Mouse (Mus musculus) heart, postnatal 14 days (tissue): Measurements from ENCODE around the gene Git1. TPM values are rescaled to one million over a fixed set of nuclear protein-coding genes. Genes with fewer than 3 reads are reported as not detected.
A peak's percentile ranks its signal among the peaks of the same experiment; 100 is the strongest.

Experiments used
- DNase-seq, 2 experiments: peaks; one replicate each; pipeline ENCODE4 v3.0.0; 2021 to 2022
- intact Hi-C: fragments of 180-260 bp; cut with DNase I; formaldehyde crosslinking; loops from one replicate; pipeline ENCODE4 v1.15.1; 2025
- long read RNA-seq, 2 experiments: library from polyadenylated mRNA; stranded (forward); transcript quantifications; one replicate each; pipeline ENCODE4 v2.0.0; 2021
- total RNA-seq, 2 experiments: library from RNA; stranded (reverse); gene quantifications; 2 replicates each; pipeline ENCODE4 v1.2.3; 2021

Git1 gene
- 10 to 100 TPM; 49.1 to 50.0 TPM for total RNA-seq
- long read RNA-seq, experiment 1, transcript Git1-202 (19 exons, 3,476 nt) = major isoform, 49 of 65 reads
- long read RNA-seq, experiment 1, partial matches to known transcripts = 12 of 65 reads
- long read RNA-seq, experiment 1, other reads (novel, unspliced or antisense) = 3 of 65 reads
- long read RNA-seq, experiment 2, transcript Git1-202 (19 exons, 3,476 nt) = major isoform, 51 of 68 reads
- long read RNA-seq, experiment 2, partial matches to known transcripts = 10 of 68 reads
- long read RNA-seq, experiment 2, other reads (novel, unspliced or antisense) = 5 of 68 reads

- intact Hi-C loops = loop anchor here (5.0 kb wide), 1 partner anchor 176 kb away; no protein-coding TSS in a partner anchor
Observed at GRCm38 (mm10) chr11:77493512-77494343, at the start of gene Git1. Git1 (plus strand) TSS chr11:77493562.

GRCm38 (mm10) chr11:77444939-77445338 is 48.4 kb upstream of the Git1 start:
- peak; percentile 59 to 66 for DNase-seq
- intact Hi-C loops = loop anchor here (1.0 to 5.0 kb wide), 3 partner anchors 78 to 345 kb away; no protein-coding TSS in a partner anchor

More at GRCm38 (mm10) chr11:77493512-77494343, at the start of gene Git1:
- peak; percentile 64 to 66 for DNase-seq

GRCm38 (mm10) chr11:77446628-77447041 is 46.7 kb upstream of the Git1 start:
- peak; percentile 61 to 69 for DNase-seq
- intact Hi-C loops = loop anchor here (1.0 kb wide), 2 partner anchors 129 to 232 kb away; no protein-coding TSS in a partner anchor

- intact Hi-C loops = no loop called here
Observed at GRCm38 (mm10) chr11:77449224-77449623, 44.1 kb upstream of the Git1 start.

GRCm38 (mm10) chr11:77451670-77452069 is 41.7 kb upstream of the Git1 start:
- DNase-seq = no peak
- intact Hi-C loops = no loop called here

More at GRCm38 (mm10) chr11:77449224-77449623, 44.1 kb upstream of the Git1 start:
- DNase-seq = no peak

GRCm38 (mm10) chr11:77453388-77453787 is 40.0 kb upstream of the Git1 start:
- no peak for DNase-seq
- intact Hi-C loops = no loop called here

GRCm38 (mm10) chr11:77455770-77456510 is 37.4 kb upstream of the Git1 start:
- DNase-seq = peak in 1 of 2 experiments; percentile 1
- intact Hi-C loops = no loop called here

- intact Hi-C loops = no loop called here
- peak; percentile 64 to 68 for DNase-seq
Observed at GRCm38 (mm10) chr11:77456866-77457265, 36.5 kb upstream of the Git1 start.

GRCm38 (mm10) chr11:77461856-77462255 is 31.5 kb upstream of the Git1 start:
- no peak for DNase-seq
- intact Hi-C loops = no loop called here

- peak; percentile 88 to 89 for DNase-seq
- intact Hi-C loops = no loop called here
Observed at GRCm38 (mm10) chr11:77462283-77463100, 30.9 kb upstream of the Git1 start, which contains the start of gene Coro6. Coro6 (plus strand) TSS chr11:77462411.

GRCm38 (mm10) chr11:77463101-77463445 is 30.3 kb upstream of the Git1 start:
- intact Hi-C loops = no loop called here
- no peak for DNase-seq

GRCm38 (mm10) chr11:77463786-77464185 is 29.6 kb upstream of the Git1 start:
- DNase-seq = peak in 1 of 2 experiments; percentile 32
- intact Hi-C loops = no loop called here

- peak in 1 of 2 experiments; percentile 53 for DNase-seq
Observed at GRCm38 (mm10) chr11:77464684-77465083, 28.7 kb upstream of the Git1 start.

GRCm38 (mm10) chr11:77465111-77465510 is 28.3 kb upstream of the Git1 start:
- no peak for DNase-seq
- intact Hi-C loops = loop anchor here (5.0 kb wide), 2 partner anchors 148 to 363 kb away; no protein-coding TSS in a partner anchor

More at GRCm38 (mm10) chr11:77464684-77465083, 28.7 kb upstream of the Git1 start:
- intact Hi-C loops = loop anchor here (5.0 kb wide), 2 partner anchors 147 to 362 kb away; no protein-coding TSS in a partner anchor

GRCm38 (mm10) chr11:77466544-77466943 is 26.8 kb upstream of the Git1 start:
- intact Hi-C loops = loop anchor here (5.0 kb wide), 2 partner anchors 149 to 364 kb away; no protein-coding TSS in a partner anchor
- DNase-seq = no peak

GRCm38 (mm10) chr11:77467157-77467556 is 26.2 kb upstream of the Git1 start:
- intact Hi-C loops = loop anchor here (1.0 to 5.0 kb wide), 3 partner anchors 150 to 365 kb away; no protein-coding TSS in a partner anchor
- DNase-seq = peak; percentile 85 to 87

GRCm38 (mm10) chr11:77467784-77468183 is 25.6 kb upstream of the Git1 start:
- intact Hi-C loops = loop anchor here (1.0 to 5.0 kb wide), 3 partner anchors 150 to 365 kb away; no protein-coding TSS in a partner anchor
- peak; percentile 83 to 87 for DNase-seq

GRCm38 (mm10) chr11:77468397-77468796 is 25.0 kb upstream of the Git1 start:
- intact Hi-C loops = loop anchor here (5.0 kb wide), 2 partner anchors 151 to 366 kb away; no protein-coding TSS in a partner anchor
- no peak for DNase-seq

GRCm38 (mm10) chr11:77471407-77471806 is 22.0 kb upstream of the Git1 start:
- intact Hi-C loops = no loop called here
- DNase-seq = no peak
